Mouse (Mus musculus) macrophage (primary cell): ENCODE results near the gene Kcnq1. TPM values are rescaled to one million over a fixed set of nuclear protein-coding genes. Genes with fewer than 3 reads are reported as not detected.

ENCODE experiments used
- H3K27ac ChIP-seq: fragments of 350-480 bp; formaldehyde crosslinking; 2 replicates; pipeline ENCODE4 v1.9.0; 2021
- H3K36me3 ChIP-seq: fragments of 350-480 bp; formaldehyde crosslinking; 2 replicates; pipeline ENCODE4 v1.9.0; 2021; ENCODE audit errors: inconsistent target
- H3K4me3 ChIP-seq: fragments of 350-480 bp; formaldehyde crosslinking; 2 replicates; pipeline ENCODE4 v1.9.0; 2021; ENCODE audit errors: inconsistent target
- H3K79me2 ChIP-seq: fragments of 350-480 bp; formaldehyde crosslinking; 2 replicates; pipeline ENCODE4 v1.9.0; 2021; ENCODE audit errors: inconsistent target
- WGBS: methylation state at CpG from one replicate; pipeline ENCODE4 v1.1.7; 2026; ENCODE audit warnings: inconsistent platforms; ENCODE audit not compliant: missing documents; 5-methylcytosine and 5-hydroxymethylcytosine counted together
- polyA plus RNA-seq: library from polyadenylated mRNA; stranded (reverse); fragments of 250-400 nt; gene quantifications from 3 replicates; pipeline ENCODE4 v1.2.4, GENCODE M21; 2018; ENCODE audit warnings: inconsistent platforms

Gene Kcnq1
- polyA plus RNA-seq, 1 experiment from 2014 or later: 0.07 TPM

DNA sequence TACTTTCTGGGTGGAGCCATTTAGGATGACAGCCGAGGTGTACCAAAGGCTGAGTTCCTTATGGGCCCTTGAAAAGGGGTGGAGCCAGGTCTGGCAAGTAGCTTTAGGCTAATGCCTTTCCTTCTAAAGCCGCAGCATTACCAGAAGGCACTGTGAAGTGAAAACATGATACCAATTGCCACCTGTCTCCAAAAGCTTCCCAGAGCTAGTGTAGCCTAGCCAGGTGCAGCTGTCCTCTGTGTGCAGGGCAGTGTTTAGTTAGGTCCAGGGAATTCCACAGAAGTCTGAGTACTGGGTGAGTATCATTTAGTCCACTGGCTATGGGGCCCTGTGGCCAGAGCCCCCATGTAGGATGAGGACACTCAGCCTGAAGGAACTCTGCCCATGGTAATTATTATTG lies 30.0 kb downstream of the Kcnq1 start:
- no peaks in the 10 kb centered on the region for H3K36me3 ChIP-seq
- no peak overlapping the region for H3K27ac ChIP-seq
- H3K4me3 ChIP-seq: no peak overlapping the region
- H3K79me2 ChIP-seq: no peaks in the 10 kb centered on the region
- WGBS: 75% methylated on average over 2 of the region's 2 CpGs

DNA sequence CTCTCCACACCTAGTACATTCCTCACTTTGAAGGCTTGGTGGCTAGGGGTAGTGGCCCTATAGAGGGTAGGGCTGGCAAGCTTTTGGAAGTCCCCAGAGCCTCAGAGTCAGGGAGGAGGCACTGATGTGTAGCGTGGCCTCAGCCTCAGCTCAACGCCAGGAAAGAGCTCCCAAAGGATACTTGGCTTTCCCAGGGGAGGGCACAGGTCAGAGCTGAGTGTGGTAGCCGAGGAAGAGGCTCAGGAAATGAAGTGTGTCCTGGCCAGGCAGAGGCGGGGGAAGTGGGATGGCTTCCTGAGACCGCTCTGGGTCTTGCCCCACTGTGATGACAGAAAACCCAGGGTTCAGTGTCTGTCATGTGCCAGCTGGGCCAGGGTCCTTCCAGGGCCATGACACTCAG lies 30.4 kb downstream of the Kcnq1 start:
- H3K79me2 ChIP-seq: no peaks in the 10 kb centered on the region
- H3K27ac ChIP-seq: no peak overlapping the region
- H3K4me3 ChIP-seq: no peak overlapping the region
- WGBS: 81% methylated on average over 5 of the region's 5 CpGs
- no peaks in the 10 kb centered on the region for H3K36me3 ChIP-seq

GRCm38 (mm10) chr7:143138789-143139188 lies 32.6 kb downstream of the Kcnq1 start:
- no peak overlapping the region for H3K27ac ChIP-seq
- no peak overlapping the region for H3K4me3 ChIP-seq
- 38% methylated on average over 1 of the region's 1 CpGs for WGBS
- no peaks in the 10 kb centered on the region for H3K79me2 ChIP-seq
- no peaks in the 10 kb centered on the region for H3K36me3 ChIP-seq

- Histone ChIP-seq H3K27ac (no peak overlapping the region), H3K4me3 (no peak overlapping the region), H3K36me3 (no peaks in the 10 kb centered on the region), H3K79me2 (no peaks in the 10 kb centered on the region)
- WGBS: 85% methylated on average over 4 of the region's 4 CpGs
Observed at GRCm38 (mm10) chr7:143139932-143140331, 33.8 kb downstream of the Kcnq1 start.

- WGBS: 100% methylated on average over 2 of the region's 2 CpGs
- H3K4me3 ChIP-seq: no peak overlapping the region
- no peaks in the 10 kb centered on the region for H3K36me3 ChIP-seq
- H3K79me2 ChIP-seq: no peaks in the 10 kb centered on the region
- no peak overlapping the region for H3K27ac ChIP-seq
Observed at GRCm38 (mm10) chr7:143142680-143143079, 36.5 kb downstream of the Kcnq1 start.

GRCm38 (mm10) chr7:143147015-143147414 lies 40.9 kb downstream of the Kcnq1 start:
- no peaks in the 10 kb centered on the region for H3K79me2 ChIP-seq
- WGBS: 85% methylated on average over 5 of the region's 5 CpGs
- no peak overlapping the region for H3K4me3 ChIP-seq
- H3K36me3 ChIP-seq: no peaks in the 10 kb centered on the region
- H3K27ac ChIP-seq: no peak overlapping the region

DNA sequence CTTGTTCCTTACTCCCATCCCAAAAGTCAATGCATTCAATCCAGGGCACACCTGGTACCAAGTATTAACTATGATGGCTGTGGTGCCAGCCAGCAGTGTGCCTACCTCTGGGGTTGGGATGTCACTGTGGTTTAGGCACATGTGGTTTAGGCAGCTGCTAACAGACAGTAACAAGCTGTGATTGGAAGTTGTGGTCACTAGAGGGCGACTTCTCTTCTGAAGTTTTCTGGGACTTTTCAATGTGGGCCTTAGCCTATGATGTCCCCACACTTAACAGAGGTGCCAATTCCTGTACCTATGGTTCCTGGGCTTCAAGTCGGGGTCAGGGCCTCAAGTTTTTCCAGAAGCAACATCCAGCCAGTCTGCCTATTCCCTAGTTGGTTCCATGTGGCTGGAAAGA lies 45.0 kb downstream of the Kcnq1 start:
- Histone ChIP-seq H3K36me3 (no peaks in the 10 kb centered on the region), H3K27ac (no peak overlapping the region), H3K79me2 (no peaks in the 10 kb centered on the region), H3K4me3 (no peak overlapping the region)
- WGBS: 11% methylated on average over 2 of the region's 2 CpGs

DNA sequence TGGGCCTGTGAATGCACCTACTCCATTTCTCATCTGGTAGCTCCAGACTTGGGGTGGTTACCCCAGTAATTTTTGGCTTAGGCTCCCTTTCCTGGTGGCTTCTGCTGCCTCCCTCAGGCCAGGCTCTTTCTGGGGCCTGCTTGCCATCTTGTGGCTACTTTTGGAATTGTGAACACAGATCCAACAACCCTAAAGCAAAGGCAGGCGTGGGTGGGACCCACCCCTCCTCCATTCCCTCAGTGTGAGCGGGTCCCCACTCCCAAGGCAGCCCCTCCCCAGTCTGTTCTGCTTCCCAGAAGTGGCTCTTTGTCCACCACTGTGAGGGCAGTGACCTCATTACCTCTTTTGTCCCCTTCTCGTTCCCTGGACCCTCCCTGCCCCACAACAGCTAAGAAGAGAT lies 46.2 kb downstream of the Kcnq1 start:
- Histone ChIP-seq H3K36me3 (no peaks in the 10 kb centered on the region), H3K79me2 (no peaks in the 10 kb centered on the region), H3K27ac (no peak overlapping the region), H3K4me3 (no peak overlapping the region)
- WGBS: 78% methylated on average over 3 of the region's 3 CpGs

DNA sequence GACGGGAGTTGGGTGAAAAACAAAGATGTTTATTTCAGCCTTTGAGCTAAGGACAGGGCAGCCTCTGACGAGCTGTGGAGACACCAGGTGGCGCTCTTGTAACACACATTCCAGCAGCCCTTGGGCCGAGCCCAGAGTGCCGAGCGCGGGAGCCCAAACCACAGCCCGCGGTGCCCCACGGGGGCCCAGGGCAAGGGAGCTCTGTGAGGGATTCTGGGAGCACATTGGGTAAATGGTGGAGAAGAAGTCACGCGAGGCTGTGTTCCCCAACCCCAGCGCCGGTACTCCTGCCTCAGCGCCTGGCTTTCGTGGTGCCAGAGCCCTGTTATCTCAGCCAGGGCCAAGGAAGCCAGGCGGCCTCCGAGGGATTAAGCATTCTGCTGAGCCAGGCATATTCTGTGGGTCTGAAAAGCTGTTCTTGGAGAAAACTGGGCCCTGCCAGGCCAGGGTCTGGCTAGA lies 47.8 kb downstream of the Kcnq1 start:
- H3K36me3 ChIP-seq: no peaks in the 10 kb centered on the region
- WGBS: 5% methylated on average over 18 of the region's 18 CpGs
- no peak overlapping the region for H3K4me3 ChIP-seq
- H3K79me2 ChIP-seq: no peaks in the 10 kb centered on the region
- no peak overlapping the region for H3K27ac ChIP-seq

DNA sequence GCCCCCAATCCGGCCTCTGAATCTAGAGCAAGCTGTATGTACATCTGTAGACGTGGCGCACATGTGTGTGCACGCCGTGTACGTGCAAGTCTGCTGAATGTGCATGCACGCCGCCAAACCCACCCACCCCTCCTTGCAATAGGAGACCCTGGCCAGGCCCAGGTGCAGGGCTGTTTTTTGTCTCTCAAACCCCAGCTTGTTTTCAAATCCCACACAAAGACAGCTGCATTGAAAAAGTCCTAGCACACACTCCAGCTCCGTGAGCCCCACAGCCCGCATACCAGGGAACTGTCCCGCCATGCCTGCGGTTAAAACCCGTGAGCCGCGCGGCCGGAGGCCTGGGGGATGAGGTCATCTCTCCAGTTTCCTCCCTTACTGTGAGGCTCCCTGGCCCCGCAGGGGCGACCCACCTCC lies 48.3 kb downstream of the Kcnq1 start:
- no peaks in the 10 kb centered on the region for H3K79me2 ChIP-seq
- WGBS: 77% methylated on average over 19 of the region's 19 CpGs
- H3K27ac ChIP-seq: no peak overlapping the region
- H3K4me3 ChIP-seq: no peak overlapping the region
- no peaks in the 10 kb centered on the region for H3K36me3 ChIP-seq

GRCm38 (mm10) chr7:143155257-143155656 lies 49.1 kb downstream of the Kcnq1 start:
- no peak overlapping the region for H3K4me3 ChIP-seq
- 70% methylated on average over 4 of the region's 5 CpGs for WGBS
- no peaks in the 10 kb centered on the region for H3K36me3 ChIP-seq
- no peak overlapping the region for H3K27ac ChIP-seq
- H3K79me2 ChIP-seq: no peaks in the 10 kb centered on the region

GRCm38 (mm10) chr7:143158690-143159425 lies 52.7 kb downstream of the Kcnq1 start:
- Histone ChIP-seq H3K27ac (no peak overlapping the region), H3K36me3 (no peaks in the 10 kb centered on the region), H3K79me2 (no peaks in the 10 kb centered on the region), H3K4me3 (no peak overlapping the region)
- 81% methylated on average over 12 of the region's 14 CpGs for whole genome bisulfite sequencing

- no peak overlapping the region for H3K27ac ChIP-seq
- H3K4me3 ChIP-seq: no peak overlapping the region
- no peaks in the 10 kb centered on the region for H3K36me3 ChIP-seq
- H3K79me2 ChIP-seq: no peaks in the 10 kb centered on the region
- 96% methylated on average over 11 of the region's 11 CpGs for WGBS
Observed at GRCm38 (mm10) chr7:143159446-143159845, 53.3 kb downstream of the Kcnq1 start.

DNA sequence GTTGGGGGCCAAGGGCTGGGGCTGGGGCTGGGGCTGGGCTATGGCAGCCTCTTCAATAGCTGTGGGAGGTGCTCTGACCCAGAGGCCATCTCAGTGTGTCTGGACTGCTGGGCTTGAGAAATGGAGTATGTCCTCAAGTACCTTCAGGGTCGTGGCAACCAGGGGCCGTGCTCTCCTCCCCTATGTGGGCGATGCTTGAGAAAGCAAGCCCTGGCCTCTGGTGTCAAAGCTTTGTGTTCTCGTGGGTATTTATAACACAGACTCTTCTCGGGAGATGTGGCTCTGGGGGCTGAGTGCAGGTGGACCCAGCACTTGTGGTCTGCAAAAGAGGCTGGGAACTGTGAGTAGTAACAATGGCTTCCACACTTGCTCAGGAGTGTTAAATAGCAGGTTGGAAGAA lies 53.9 kb downstream of the Kcnq1 start:
- 95% methylated on average over 5 of the region's 5 CpGs for WGBS
- H3K27ac ChIP-seq: no peak overlapping the region
- H3K36me3 ChIP-seq: no peaks in the 10 kb centered on the region
- no peaks in the 10 kb centered on the region for H3K79me2 ChIP-seq
- H3K4me3 ChIP-seq: no peak overlapping the region

GRCm38 (mm10) chr7:143162051-143162450 lies 55.9 kb downstream of the Kcnq1 start:
- no peaks in the 10 kb centered on the region for H3K79me2 ChIP-seq
- H3K36me3 ChIP-seq: no peaks in the 10 kb centered on the region
- H3K27ac ChIP-seq: no peak overlapping the region
- 83% methylated on average over 3 of the region's 3 CpGs for WGBS
- no peak overlapping the region for H3K4me3 ChIP-seq

DNA sequence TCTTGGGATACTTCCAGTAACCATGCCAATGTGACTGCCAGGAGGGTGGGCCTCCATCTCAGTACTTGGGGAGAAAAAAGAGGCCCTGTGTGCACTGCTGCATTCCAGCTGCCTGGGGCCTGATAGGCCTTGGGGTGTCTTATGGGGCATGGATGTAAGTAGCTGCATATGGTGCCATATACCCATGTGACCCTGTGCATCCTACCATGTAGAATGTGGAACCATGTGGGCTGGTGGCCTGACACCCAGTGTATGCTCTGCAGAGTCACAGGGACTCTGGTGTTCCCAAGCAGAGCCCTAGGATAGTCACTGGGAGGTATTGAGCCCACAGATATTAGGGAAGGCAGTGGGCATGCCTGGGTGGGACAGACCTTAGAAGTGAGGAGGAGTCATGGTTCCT lies 57.9 kb downstream of the Kcnq1 start:
- Histone ChIP-seq H3K36me3 (no peaks in the 10 kb centered on the region), H3K4me3 (no peak overlapping the region), H3K79me2 (no peaks in the 10 kb centered on the region), H3K27ac (no peak overlapping the region)
